Mouse (Mus musculus) layer of hippocampus, adult 9-11 months (tissue): ENCODE measurements around the gene B020004J07Rik.
"Not testable (repeated sequence)": the region's sequence is repeated elsewhere in the genome, so short reads cannot be mapped to it uniquely, and the experiment has no call there.

Source experiments
- DNase-seq: peaks from one replicate; pipeline ENCODE4 v3.0.0; 2022

Gene B020004J07Rik

GRCm38 (mm10) chr4:101843923-101844322 lies at the start of gene B020004J07Rik:
TSS of gene B020004J07Rik (minus strand) at chr4:101844023.
- not testable (repeated sequence) for DNase-seq

- no peak for DNase-seq
Measured at GRCm38 (mm10) chr4:101889377-101889776, 45.6 kb upstream of the B020004J07Rik start.

GRCm38 (mm10) chr4:101883641-101884040 lies 39.8 kb upstream of the B020004J07Rik start:
- no peak for DNase-seq

GRCm38 (mm10) chr4:101875687-101876086 lies 31.9 kb upstream of the B020004J07Rik start:
- DNase-seq: not testable (repeated sequence)

- DNase-seq: not testable (repeated sequence)
Measured at GRCm38 (mm10) chr4:101872031-101872430, 28.2 kb upstream of the B020004J07Rik start.

- DNase-seq: no peak
Measured at GRCm38 (mm10) chr4:101862289-101862688, 18.5 kb upstream of the B020004J07Rik start.

- DNase-seq: peak; percentile 21
Measured at GRCm38 (mm10) chr4:101860873-101861272, 17.1 kb upstream of the B020004J07Rik start.

- no peak for DNase-seq
Measured at GRCm38 (mm10) chr4:101850908-101851307, 7.1 kb upstream of the B020004J07Rik start.
